ENCODE assay signal across 8 mouse cellular contexts in genomic region chr2:29977307-29977706, GRCm38 (mm10). TPM values are rescaled to one million over a fixed set of nuclear protein-coding genes. Genes with fewer than 3 reads are reported as not detected.
DNase-seq lines count a peak whose midpoint lies in the region; ATAC-seq and TF ChIP-seq lines count a peak whose summit lies in the region.

No protein-coding gene starts in this region.

- no peak overlapping the region for H3K4me2 ChIP-seq in midbrain, postnatal 0 days (ENCODE audit: low read depth, low read length, poor library complexity, severe bottlenecking)

- no peak overlapping the region for H3K9ac ChIP-seq in midbrain, postnatal 0 days (replicated peaks; ENCODE audit: low read length, poor library complexity, severe bottlenecking)

- TF ChIP-seq CTCF in midbrain, postnatal 0 days (IDR thresholded peaks at IDR 0.05), result peak; percentile 80

- intact Hi-C loops in gastrocnemius, postnatal 14 days (cut with DNase I; ENCODE audit: low total_unique reads), result no loop called here

- no peak overlapping the region for H3K27ac ChIP-seq in midbrain, postnatal 0 days (ENCODE audit: low read depth, low read length)
- no peak overlapping the region for H3K27ac ChIP-seq in midbrain, embryonic 10.5 days (replicated peaks)

- no peak for ATAC-seq in midbrain, postnatal 0 days (ENCODE audit: low FRiP score)

- peak; percentile 17 for DNase-seq in gastrocnemius, postnatal 14 days
- no peak for DNase-seq in gastrocnemius, postnatal 25 days
- DNase-seq in midbrain, postnatal 0 days (ENCODE audit: low spot score), result peak; percentile 58
- DNase-seq in midbrain, embryonic 10.5 days (ENCODE audit: low spot score), result no peak
- DNase-seq in brain, adult 2 months (ENCODE audit: low read depth, low spot score), result peak; percentile 78
- peak; percentile 60 to 68 for DNase-seq in kidney, postnatal 36 days
- DNase-seq in thymus, postnatal 10 days (ENCODE audit: low spot score in 2 of 2), result peak; percentile 6 to 45
- DNase-seq in yolk sac, embryonic 10.5 days (ENCODE audit: low spot score), result no peak

- H3K9me3 ChIP-seq in midbrain, postnatal 0 days (ENCODE audit: low read length), result no peaks in the 10 kb centered on the region
- H3K9me3 ChIP-seq in midbrain, embryonic 10.5 days (replicated peaks), result no peaks in the 10 kb centered on the region

- no peaks in the 10 kb centered on the region for H3K27me3 ChIP-seq in midbrain, postnatal 0 days (ENCODE audit: insufficient read depth, low read length)
- H3K27me3 ChIP-seq in midbrain, embryonic 10.5 days (ENCODE audit: low read depth, poor library complexity, severe bottlenecking), result no peaks in the 10 kb centered on the region

- H3K4me3 ChIP-seq in midbrain, postnatal 0 days (ENCODE audit: low read depth, low read length), result no peak overlapping the region
- H3K4me3 ChIP-seq in midbrain, embryonic 10.5 days, result no peak overlapping the region

- no peaks in the 10 kb centered on the region for H3K4me1 ChIP-seq in midbrain, postnatal 0 days (ENCODE audit: insufficient read depth, low read length)
- peaks cover 7% of the 10 kb centered on the region; the same call in 1 of the 2 replicates for H3K4me1 ChIP-seq in midbrain, embryonic 10.5 days

- H3K36me3 ChIP-seq in midbrain, postnatal 0 days (ENCODE audit: insufficient read depth, low read length), result peaks cover 41% of the 10 kb centered on the region
- peaks cover 60% of the 10 kb centered on the region for H3K36me3 ChIP-seq in midbrain, embryonic 10.5 days

RNA-seq across cellular contexts. Expression of gene Sptan1, which starts 11.9 kb away (rescaled TPM):
- 10 to 100 TPM; 90.6 to 96.0 TPM for total RNA-seq in gastrocnemius, postnatal 14 days (2021)
- 10 to 100 TPM; 56.9 to 64.4 TPM for total RNA-seq in gastrocnemius, postnatal 25 days (2021)
- 796 and 822 TPM in 2 replicates for total RNA-seq in midbrain, postnatal 0 days (2014; rRNA removed)
- 193 and 200 TPM in 2 replicates for polyA plus RNA-seq in midbrain, postnatal 0 days (2015; fragmentation: Nextera tagmentation; extraction: Ambion mirVana)
- polyA plus RNA-seq in midbrain, embryonic 10.5 days (2016; fragmentation: Nextera tagmentation; extraction: Ambion mirVana), result 91.7 and 116 TPM in 2 replicates

RNA-seq across cellular contexts. Expression of gene Gle1, which starts 42.1 kb away (rescaled TPM):
- 10 to 100 TPM; 17.5 to 20.2 TPM for total RNA-seq in gastrocnemius, postnatal 14 days (2021)
- 10 to 100 TPM; 19.7 to 21.3 TPM for total RNA-seq in gastrocnemius, postnatal 25 days (2021)
- total RNA-seq in midbrain, postnatal 0 days (2014; rRNA removed), result 37.7 and 45.5 TPM in 2 replicates
- 55.0 and 56.0 TPM in 2 replicates for polyA plus RNA-seq in midbrain, postnatal 0 days (2015; fragmentation: Nextera tagmentation; extraction: Ambion mirVana)
- polyA plus RNA-seq in midbrain, embryonic 10.5 days (2016; fragmentation: Nextera tagmentation; extraction: Ambion mirVana), result 70.2 and 70.4 TPM in 2 replicates

Comparison
In these comparisons a context has a peak if more than half of its experiments do, and no peak if none do; other contexts are left out.
1. DNase-seq: peak in gastrocnemius, postnatal 14 days (single experiment), midbrain, postnatal 0 days (single experiment), brain, adult 2 months (single experiment), kidney, postnatal 36 days (2 of 2) and thymus, postnatal 10 days (2 of 2); none in gastrocnemius, postnatal 25 days (single experiment), midbrain, embryonic 10.5 days (single experiment) and yolk sac, embryonic 10.5 days (single experiment).